Mouse (Mus musculus) testis, postnatal 14 days (tissue): ENCODE measurements around the gene Acbd3.

Source experiments
- DNase-seq: peaks from one replicate; pipeline ENCODE4 v3.0.0; 2021; ENCODE audit warnings: low spot score

Gene Acbd3

DNA sequence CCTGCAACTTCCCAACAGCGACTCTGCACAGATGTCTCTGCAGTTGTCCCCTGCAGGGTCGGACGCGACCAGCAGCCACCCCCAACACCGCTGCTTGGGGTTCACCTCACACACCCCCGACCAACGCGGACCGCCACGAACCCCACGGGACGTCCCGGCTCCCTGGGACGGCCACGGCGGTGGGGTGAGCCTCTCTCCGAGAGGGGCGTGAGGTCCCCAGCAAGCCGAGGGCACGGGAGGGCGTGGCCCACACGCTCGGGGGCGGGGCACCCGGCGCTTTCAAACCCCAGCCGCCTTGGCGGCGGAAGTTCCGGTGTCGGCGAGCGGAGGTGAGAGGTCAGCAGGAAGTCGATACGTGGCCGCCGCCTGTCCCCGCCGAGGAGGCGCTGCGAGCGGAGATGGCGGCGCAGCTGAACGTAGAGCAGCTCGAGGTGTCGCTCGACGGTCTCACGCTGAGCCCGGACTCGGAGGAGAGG lies at the start of gene Acbd3:
TSS of gene Acbd3 (plus strand) at position 340 of the 476 bp plus-strand sequence.
- DNase-seq, result peak; percentile 93

DNA sequence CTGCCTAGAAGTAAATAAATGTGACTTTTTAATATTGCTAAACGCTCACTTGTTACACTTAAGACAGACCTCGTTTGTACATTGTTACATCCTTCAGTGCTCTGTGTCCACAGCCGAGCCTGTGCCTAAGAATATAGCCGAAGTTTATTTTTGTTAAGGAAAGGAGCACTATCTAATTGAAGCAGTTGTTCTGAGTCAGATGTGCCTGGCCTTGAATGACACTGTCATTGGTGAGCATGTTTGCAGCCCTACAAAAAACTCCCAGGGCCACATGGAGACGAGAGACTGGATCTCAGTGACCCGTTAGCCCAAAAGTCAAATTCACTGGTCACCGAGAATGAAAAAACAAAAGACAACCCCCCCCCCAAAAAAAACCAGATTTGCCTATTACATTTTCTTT lies 34.6 kb upstream of the Acbd3 start:
- no peak for DNase-seq

- DNase-seq, result peak; percentile 19
Measured at GRCm38 (mm10) chr1:180696626-180697352, 29.1 kb upstream of the Acbd3 start, which contains the start of gene Mixl1. Gene Mixl1 (minus strand): TSS chr1:180697034.

GRCm38 (mm10) chr1:180698063-180698462 lies 27.8 kb upstream of the Acbd3 start:
- no peak for DNase-seq

- DNase-seq, result no peak
Measured at GRCm38 (mm10) chr1:180703400-180703799, 22.4 kb upstream of the Acbd3 start.

DNA sequence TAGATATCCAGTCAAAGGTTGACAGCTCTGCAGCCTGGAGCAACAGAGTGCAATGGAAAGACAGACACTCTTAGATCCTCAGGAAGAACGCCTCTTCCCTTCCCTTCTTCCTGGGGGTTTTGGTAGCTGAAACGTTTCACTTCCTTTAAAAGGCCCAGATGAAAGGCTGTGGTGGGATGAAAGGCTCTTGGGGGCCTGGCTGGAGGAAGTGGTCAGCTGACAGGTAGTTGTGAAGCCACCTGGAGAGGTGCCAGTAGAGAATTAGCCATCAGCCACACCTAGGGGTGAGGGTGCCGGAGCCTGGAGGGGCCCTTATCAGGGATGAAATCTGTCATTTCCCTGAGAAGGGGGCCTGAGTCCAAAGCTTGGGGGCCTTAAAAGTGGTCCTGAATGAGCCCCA lies 18.5 kb upstream of the Acbd3 start:
- DNase-seq, result no peak

- DNase-seq, result no peak
Measured at GRCm38 (mm10) chr1:180707813-180708212, 18.0 kb upstream of the Acbd3 start.

DNA sequence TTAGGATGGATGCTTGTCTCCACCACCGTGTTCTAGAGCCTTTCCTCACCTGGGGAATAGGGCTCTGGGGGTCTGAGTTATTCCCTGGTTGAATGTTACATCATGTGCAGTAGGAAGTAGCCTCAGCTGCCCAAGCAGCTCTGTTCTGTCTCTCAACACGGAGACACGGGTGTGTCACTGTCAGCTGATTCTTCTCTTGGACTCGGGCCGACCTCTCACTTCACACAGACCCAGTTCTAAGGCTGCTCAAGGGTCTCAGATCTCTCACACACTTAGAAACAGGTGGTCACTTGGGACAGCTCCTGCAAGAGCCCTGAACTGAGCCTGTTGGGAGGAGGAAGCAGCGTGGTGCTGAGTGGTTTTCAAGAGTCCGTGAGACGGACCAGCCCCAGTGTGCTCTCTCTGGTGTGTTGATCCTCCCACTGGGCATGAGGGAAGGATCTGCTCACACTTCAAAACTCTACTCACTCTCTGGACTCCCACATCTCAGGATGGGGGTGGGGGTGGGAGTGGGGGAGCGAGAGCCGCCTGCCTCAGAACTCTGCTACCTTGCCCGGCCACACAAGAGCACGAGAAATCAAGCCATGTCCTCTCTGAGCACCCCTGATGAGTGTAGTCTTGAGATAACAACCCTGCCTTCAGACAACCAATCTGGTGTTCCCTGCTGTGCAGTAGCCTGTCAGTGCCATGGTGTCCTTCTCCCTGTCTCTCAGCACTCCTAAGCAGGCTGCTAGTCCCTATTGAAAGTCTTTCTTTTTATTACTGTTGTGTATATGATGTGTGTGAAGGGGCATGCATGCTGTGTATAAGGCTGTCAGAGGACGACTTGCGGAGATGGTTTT lies 16.7 kb upstream of the Acbd3 start:
- DNase-seq, result no peak

- no peak for DNase-seq
Measured at GRCm38 (mm10) chr1:180718756-180719155, 7.1 kb upstream of the Acbd3 start.

GRCm38 (mm10) chr1:180719483-180719882 lies 6.4 kb upstream of the Acbd3 start:
- no peak for DNase-seq

DNA sequence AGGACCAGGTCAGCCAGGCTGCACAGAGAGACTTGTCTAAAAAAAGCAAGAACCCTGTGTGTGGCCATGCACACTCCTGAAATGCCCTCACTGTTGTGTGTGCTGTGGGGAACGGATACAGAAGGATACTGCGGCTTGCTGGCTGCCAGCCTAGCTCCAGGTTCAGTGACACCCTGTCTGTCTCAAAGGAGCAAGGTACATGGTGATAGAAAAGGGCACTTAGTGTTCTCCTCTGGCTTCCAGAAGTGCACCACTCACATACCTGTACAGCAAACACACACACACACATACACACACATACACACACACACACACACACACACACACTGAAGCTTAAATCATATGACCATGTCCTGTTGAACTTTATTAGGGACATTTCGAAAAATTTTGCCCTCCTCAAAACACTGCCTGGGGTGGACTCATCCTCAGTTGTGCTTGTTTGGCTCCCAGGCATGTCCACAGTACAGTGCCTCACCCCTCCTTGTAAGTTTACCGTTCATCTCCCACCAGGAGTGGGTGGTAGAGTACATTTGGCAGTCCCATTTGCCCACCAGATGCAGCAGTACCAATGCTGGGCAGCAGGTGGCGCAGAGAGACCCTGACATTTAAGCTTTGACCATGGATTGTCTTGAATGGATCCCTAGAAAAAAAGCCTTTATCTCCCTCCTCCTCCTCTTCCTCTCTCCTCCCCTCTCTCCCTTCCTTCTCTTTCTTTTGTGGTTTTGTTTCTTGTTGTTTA lies 5.7 kb upstream of the Acbd3 start:
- DNase-seq, result peak; percentile 49

DNA sequence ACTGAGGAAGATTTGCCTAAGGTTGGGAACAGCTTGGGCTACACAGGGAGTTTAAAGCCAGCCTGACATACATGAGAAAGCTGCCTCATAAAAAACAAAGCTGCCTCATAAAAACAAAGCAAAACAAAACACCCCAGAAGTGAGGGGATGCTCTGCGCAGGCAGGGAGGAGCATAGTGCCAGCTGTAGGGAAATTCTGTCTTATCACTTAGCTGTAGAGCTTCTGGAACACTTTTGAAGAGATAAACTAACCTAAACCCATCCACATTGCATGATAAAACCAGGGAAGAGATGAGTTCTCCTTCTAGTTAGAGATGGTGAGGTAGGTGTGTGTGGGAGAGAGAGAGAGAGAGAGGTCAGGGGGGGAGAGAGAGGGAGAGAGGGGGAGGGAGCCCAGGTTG lies 3.2 kb upstream of the Acbd3 start:
- DNase-seq, result no peak

- DNase-seq, result no peak
Measured at GRCm38 (mm10) chr1:180723701-180724238, 2.1 kb upstream of the Acbd3 start.

DNA sequence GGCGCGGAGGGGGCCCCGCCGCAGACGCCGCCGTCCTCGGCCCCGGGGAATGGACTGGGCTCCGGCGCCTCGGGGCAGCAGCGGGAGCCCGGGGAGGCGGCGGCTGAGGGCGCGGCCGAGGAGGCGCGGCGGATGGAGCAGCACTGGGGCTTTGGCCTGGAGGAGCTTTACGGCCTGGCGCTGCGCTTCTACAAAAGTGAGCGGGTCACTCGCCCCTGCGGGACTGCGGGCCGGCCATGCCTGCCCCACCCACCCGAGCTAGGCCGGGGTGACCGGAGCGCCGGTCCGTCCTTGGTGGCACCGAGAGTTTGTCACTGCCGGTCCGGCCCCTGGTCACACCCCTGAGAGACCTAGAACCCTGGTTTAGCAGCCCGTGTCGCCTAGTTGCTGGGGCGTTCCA lies 340 bp downstream of the Acbd3 start:
- peak; percentile 71 for DNase-seq

DNA sequence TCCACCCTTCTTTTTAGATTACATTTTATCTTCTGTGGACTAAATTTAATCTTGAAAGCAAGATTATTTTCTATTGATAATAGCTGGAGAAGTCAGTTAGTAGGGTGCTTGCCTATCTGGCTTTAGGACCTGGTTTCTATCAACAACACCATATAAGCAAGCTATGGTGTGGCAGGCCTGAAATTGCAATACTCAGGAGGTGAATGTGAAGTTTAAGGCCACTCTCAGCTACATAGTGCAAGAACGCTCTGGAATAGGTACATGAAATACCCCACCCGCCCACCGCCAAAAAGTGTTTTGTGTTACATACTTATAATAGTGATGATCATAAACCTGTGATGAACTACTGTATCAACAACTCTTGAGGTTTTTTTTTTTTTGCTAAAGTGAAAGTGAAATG lies 3.4 kb downstream of the Acbd3 start:
- no peak for DNase-seq

- DNase-seq, result no peak
Measured at GRCm38 (mm10) chr1:180747827-180748226, 22.0 kb downstream of the Acbd3 start.

DNA sequence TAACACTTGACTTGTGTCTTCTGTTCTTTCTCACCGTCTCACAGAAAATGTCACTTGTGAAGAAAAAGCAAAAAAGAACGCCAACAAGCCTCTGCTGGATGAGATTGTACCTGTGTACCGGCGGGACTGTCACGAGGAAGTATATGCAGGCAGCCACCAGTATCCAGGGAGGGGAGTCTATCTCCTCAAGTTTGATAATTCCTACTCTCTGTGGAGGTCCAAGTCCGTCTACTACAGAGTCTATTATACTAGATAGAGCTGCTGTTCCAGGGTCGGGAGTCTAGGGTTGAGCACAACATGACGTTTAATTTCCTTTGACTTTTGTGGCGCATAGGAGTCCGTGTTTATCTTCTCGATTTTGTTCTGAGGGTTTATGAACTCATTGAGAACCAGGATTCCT lies 26.3 kb downstream of the Acbd3 start:
- no peak for DNase-seq

GRCm38 (mm10) chr1:180754376-180754775 lies 28.5 kb downstream of the Acbd3 start:
- no peak for DNase-seq

DNA sequence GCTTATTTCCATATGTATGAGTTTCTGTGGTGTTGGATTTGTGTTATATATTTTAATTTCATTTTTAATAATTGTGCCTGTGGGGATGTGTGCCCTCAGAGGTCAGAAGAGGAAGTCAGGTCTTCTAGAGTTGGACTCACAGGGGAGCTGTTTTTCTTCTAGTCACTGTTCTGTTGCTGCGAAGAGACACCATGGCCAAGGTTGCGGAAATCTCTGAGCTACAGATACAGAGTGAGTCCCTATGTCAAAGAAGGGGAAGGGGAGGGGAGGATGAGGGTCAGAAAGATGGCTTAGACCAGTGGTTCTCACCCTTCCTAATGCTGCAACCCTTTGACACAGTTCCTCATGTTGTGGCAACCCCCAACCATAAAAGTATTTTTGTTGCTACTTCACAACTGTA lies 30.9 kb downstream of the Acbd3 start:
- DNase-seq, result no peak

GRCm38 (mm10) chr1:180757252-180757955 lies 31.6 kb downstream of the Acbd3 start:
- no peak for DNase-seq

GRCm38 (mm10) chr1:180757956-180758520 lies 32.2 kb downstream of the Acbd3 start:
- no peak for DNase-seq
